Mouse (Mus musculus): ENCODE data around the gene Vipr2. TPM values are rescaled to one million over a fixed set of nuclear protein-coding genes. Genes with fewer than 3 reads are reported as not detected.
A peak's percentile ranks its signal among the peaks of the same experiment; 100 is the strongest.

The Vipr2 gene
- 2.6 and 3.3 TPM in 2 replicates for polyA plus RNA-seq (2015; fragmentation: Nextera tagmentation; extraction: Ambion mirVana)

GRCm38 (mm10) chr12:116077074-116077854, at the start of gene Vipr2:
Gene Vipr2, plus strand, starts transcription at chr12:116077726.
- H3K9ac ChIP-seq = peak within 1 kb of the TSS; percentile 65
- peak; percentile 95 for ATAC-seq (ENCODE audit: borderline replicate concordance, extremely low read depth, low FRiP score, low TSS enrichment)
- 0 out of 2 replicates have a peak, but pooled peaks cover 2% of the 10 kb centered on the region for H3K4me1 ChIP-seq
- H3K4me2 ChIP-seq = peak within 1 kb of the TSS; percentile 96
- 4% methylated on average over 33 of the region's 33 CpGs for WGBS
- H3K27ac ChIP-seq = 0 out of 2 replicates have a peak within 1 kb of the TSS, but pooled peaks have one; percentile 49
- H3K27me3 ChIP-seq = peaks cover 10% of the 10 kb centered on the region; the same call in 1 of the 2 replicates
- no peaks in the 10 kb centered on the region for H3K36me3 ChIP-seq
- no peaks in the 10 kb centered on the region for H3K9me3 ChIP-seq
- H3K4me3 ChIP-seq = peak within 1 kb of the TSS; percentile 62

- H3K4me1 ChIP-seq = no peaks in the 10 kb centered on the region
- no peaks in the 10 kb centered on the region for H3K9me3 ChIP-seq
- no peaks in the 10 kb centered on the region for H3K27me3 ChIP-seq
- H3K9ac ChIP-seq = no peak overlapping the region
- no peak for ATAC-seq (ENCODE audit: borderline replicate concordance, extremely low read depth, low FRiP score, low TSS enrichment)
- H3K4me2 ChIP-seq = no peak overlapping the region
- H3K4me3 ChIP-seq = no peak overlapping the region
- no peaks in the 10 kb centered on the region for H3K36me3 ChIP-seq
- 53% methylated on average over 2 of the region's 2 CpGs for WGBS
- H3K27ac ChIP-seq = no peak overlapping the region
Observed at GRCm38 (mm10) chr12:116028095-116028494, 49.4 kb upstream of the Vipr2 start.

- no peak overlapping the region for H3K9ac ChIP-seq
- no peak overlapping the region for H3K4me3 ChIP-seq
- 62% methylated on average over 5 of the region's 5 CpGs for WGBS
- H3K27me3 ChIP-seq = no peaks in the 10 kb centered on the region
- no peak overlapping the region for H3K27ac ChIP-seq
- no peaks in the 10 kb centered on the region for H3K4me1 ChIP-seq
- no peak overlapping the region for H3K4me2 ChIP-seq
- no peak for ATAC-seq (ENCODE audit: borderline replicate concordance, extremely low read depth, low FRiP score, low TSS enrichment)
- H3K9me3 ChIP-seq = no peaks in the 10 kb centered on the region
- no peaks in the 10 kb centered on the region for H3K36me3 ChIP-seq
Observed at GRCm38 (mm10) chr12:116035346-116035745, 42.2 kb upstream of the Vipr2 start.

- Histone ChIP-seq H3K9me3 (no peaks in the 10 kb centered on the region), H3K27ac (no peak overlapping the region), H3K36me3 (no peaks in the 10 kb centered on the region; the same call in 1 of the 2 replicates), H3K4me1 (peaks cover 16% of the 10 kb centered on the region), H3K9ac (no peak overlapping the region), H3K4me2 (no peak overlapping the region), H3K4me3 (no peak overlapping the region), H3K27me3 (no peaks in the 10 kb centered on the region)
- ATAC-seq (ENCODE audit: borderline replicate concordance, extremely low read depth, low FRiP score, low TSS enrichment) = no peak
- WGBS = 79% methylated on average over 5 of the region's 5 CpGs
Observed at GRCm38 (mm10) chr12:116044785-116045184, 32.7 kb upstream of the Vipr2 start.

- peak; percentile 100 for ATAC-seq (ENCODE audit: borderline replicate concordance, extremely low read depth, low FRiP score, low TSS enrichment)
- H3K9ac ChIP-seq = peak within 1 kb of the TSS; percentile 80
- H3K27me3 ChIP-seq = no peaks in the 10 kb centered on the region
- H3K4me3 ChIP-seq = peak within 1 kb of the TSS; percentile 72
- H3K9me3 ChIP-seq = no peaks in the 10 kb centered on the region
- peaks cover 9% of the 10 kb centered on the region; the same call in 1 of the 2 replicates for H3K36me3 ChIP-seq
- peak within 1 kb of the TSS; percentile 97 for H3K27ac ChIP-seq
- peaks cover 16% of the 10 kb centered on the region for H3K4me1 ChIP-seq
- under 1% methylated on average over 54 of the region's 55 CpGs for WGBS
- peak within 1 kb of the TSS; percentile 57 for H3K4me2 ChIP-seq
Observed at GRCm38 (mm10) chr12:116047440-116048377, 29.8 kb upstream of the Vipr2 start, which contains the start of gene Zfp386. Gene Zfp386, plus strand, starts transcription at chr12:116047724.

GRCm38 (mm10) chr12:116048766-116049165, 28.8 kb upstream of the Vipr2 start:
- Histone ChIP-seq H3K9ac (peak overlapping the region; percentile 80), H3K9me3 (no peaks in the 10 kb centered on the region), H3K4me3 (peak overlapping the region; percentile 72), H3K4me1 (peaks cover 16% of the 10 kb centered on the region), H3K4me2 (peak overlapping the region; percentile 57), H3K27ac (0 out of 2 replicates have a peak overlapping the region, but pooled peaks have one; percentile 25), H3K36me3 (peaks cover 9% of the 10 kb centered on the region; the same call in 1 of the 2 replicates), H3K27me3 (no peaks in the 10 kb centered on the region)
- no peak for ATAC-seq (ENCODE audit: borderline replicate concordance, extremely low read depth, low FRiP score, low TSS enrichment)
- 40% methylated on average over 7 of the region's 7 CpGs for WGBS

- 51% methylated on average over 3 of the region's 3 CpGs for WGBS
- Histone ChIP-seq H3K4me3 (peak overlapping the region; percentile 72), H3K9ac (no peak overlapping the region)
Observed at GRCm38 (mm10) chr12:116049236-116049635, 28.3 kb upstream of the Vipr2 start.

GRCm38 (mm10) chr12:116049701-116050100, 27.8 kb upstream of the Vipr2 start:
- Histone ChIP-seq H3K4me3 (no peak overlapping the region), H3K4me1 (peaks cover 16% of the 10 kb centered on the region), H3K4me2 (no peak overlapping the region), H3K36me3 (peaks cover 15% of the 10 kb centered on the region), H3K27ac (no peak overlapping the region), H3K9ac (no peak overlapping the region), H3K9me3 (no peaks in the 10 kb centered on the region), H3K27me3 (no peaks in the 10 kb centered on the region)
- 81% methylated on average over 6 of the region's 6 CpGs for WGBS
- ATAC-seq (ENCODE audit: borderline replicate concordance, extremely low read depth, low FRiP score, low TSS enrichment) = no peak

More at GRCm38 (mm10) chr12:116049236-116049635, 28.3 kb upstream of the Vipr2 start:
- Histone ChIP-seq H3K27me3 (no peaks in the 10 kb centered on the region), H3K9me3 (no peaks in the 10 kb centered on the region), H3K4me2 (peak overlapping the region; percentile 57), H3K4me1 (peaks cover 16% of the 10 kb centered on the region), H3K27ac (no peak overlapping the region), H3K36me3 (peaks cover 10% of the 10 kb centered on the region)
- ATAC-seq (ENCODE audit: borderline replicate concordance, extremely low read depth, low FRiP score, low TSS enrichment) = no peak

- 93% methylated on average over 8 of the region's 8 CpGs for WGBS
- ATAC-seq (ENCODE audit: borderline replicate concordance, extremely low read depth, low FRiP score, low TSS enrichment) = no peak
- Histone ChIP-seq H3K27me3 (no peaks in the 10 kb centered on the region), H3K9ac (no peak overlapping the region), H3K27ac (no peak overlapping the region), H3K4me2 (no peak overlapping the region), H3K4me3 (no peak overlapping the region), H3K4me1 (peaks cover 3% of the 10 kb centered on the region; the same call in 1 of the 2 replicates), H3K36me3 (peaks cover 54% of the 10 kb centered on the region), H3K9me3 (peaks cover 2% of the 10 kb centered on the region; the same call in 1 of the 2 replicates)
Observed at GRCm38 (mm10) chr12:116054342-116054741, 23.2 kb upstream of the Vipr2 start.

GRCm38 (mm10) chr12:116056112-116056511, 21.4 kb upstream of the Vipr2 start:
- H3K4me3 ChIP-seq = no peak overlapping the region
- no peak overlapping the region for H3K9ac ChIP-seq
- peaks cover 65% of the 10 kb centered on the region for H3K36me3 ChIP-seq
- no peaks in the 10 kb centered on the region for H3K4me1 ChIP-seq
- WGBS = 86% methylated on average over 3 of the region's 3 CpGs
- no peak overlapping the region for H3K4me2 ChIP-seq
- no peaks in the 10 kb centered on the region for H3K27me3 ChIP-seq
- H3K27ac ChIP-seq = no peak overlapping the region
- H3K9me3 ChIP-seq = peaks cover 13% of the 10 kb centered on the region
- ATAC-seq (ENCODE audit: borderline replicate concordance, extremely low read depth, low FRiP score, low TSS enrichment) = no peak

GRCm38 (mm10) chr12:116061561-116062193, 15.8 kb upstream of the Vipr2 start:
- WGBS = 91% methylated on average over 5 of the region's 5 CpGs
- Histone ChIP-seq H3K4me3 (no peak overlapping the region), H3K27me3 (no peaks in the 10 kb centered on the region), H3K4me1 (no peaks in the 10 kb centered on the region), H3K36me3 (peaks cover 49% of the 10 kb centered on the region), H3K9ac (no peak overlapping the region), H3K4me2 (no peak overlapping the region), H3K27ac (no peak overlapping the region), H3K9me3 (peaks cover 16% of the 10 kb centered on the region)
- no peak for ATAC-seq (ENCODE audit: borderline replicate concordance, extremely low read depth, low FRiP score, low TSS enrichment)

All from lung, embryonic 15.5 days (tissue).